Mouse (Mus musculus) embryonic fibroblast, embryonic 13.5 days (primary cell): Measurements from ENCODE around the gene Slc25a21.

ENCODE experiments used
- CTCF ChIP-seq: IDR thresholded peaks from 2 replicates; pipeline ENCODE4 v1.5.1; 2011; ENCODE audit warnings: mild to moderate bottlenecking, control low read depth, low read length, moderate library complexity, borderline replicate concordance; ENCODE audit not compliant: insufficient read depth
- POLR2A ChIP-seq: IDR thresholded peaks from 2 replicates; pipeline ENCODE4 v1.6.1; 2011; ENCODE audit warnings: low read depth, mild to moderate bottlenecking, control low read depth, low read length, moderate library complexity

DNA sequence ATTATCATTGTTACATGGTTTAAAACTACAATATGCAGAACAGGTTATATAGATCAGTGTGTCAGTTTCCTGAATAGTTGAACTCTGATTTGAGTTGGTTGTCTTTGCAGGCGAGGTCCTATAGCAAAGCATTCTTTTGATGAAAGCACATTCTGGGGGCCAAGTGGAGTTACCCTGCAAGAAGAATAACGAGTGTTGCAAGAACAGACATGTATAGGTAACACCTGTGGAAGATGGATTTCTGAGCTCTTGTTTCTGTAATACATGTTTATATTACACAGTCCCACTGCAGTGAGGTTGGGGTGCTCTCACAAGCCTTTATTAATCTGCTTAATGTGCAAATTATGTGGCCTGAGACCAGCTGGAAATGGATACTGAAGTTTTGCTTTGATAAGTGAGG is 375.1 kb downstream of the Slc25a21 start:
- TF ChIP-seq CTCF (no peak), POLR2A (no peak)
